Mouse (Mus musculus) pancreas, adult 10 weeks (tissue): ENCODE data around the gene Rab11fip2. TPM values are rescaled to one million over a fixed set of nuclear protein-coding genes. Genes with fewer than 3 reads are reported as not detected.

Experiments
- polyA plus RNA-seq: library from polyadenylated mRNA; stranded (reverse); fragments of 350-450 nt; fragmentation: Illumina TruSeq; extraction: RNeasy Lipid Tissue Mini Kit (QIAGEN cat#74804); gene quantifications from one replicate; pipeline ENCODE4 v1.2.3, GENCODE M21; 2015; ENCODE audit warnings: low read depth, low replicate concordance; ENCODE audit not compliant: insufficient read depth

Gene Rab11fip2
- polyA plus RNA-seq: 2.4 TPM

GRCm38 (mm10) chr19:59943322-59943871 is at the start of gene Rab11fip2:
Rab11fip2 (minus strand) TSS chr19:59943654.

